10 mouse cellular contexts compared by ENCODE assay signal in the genomic region with DNA sequence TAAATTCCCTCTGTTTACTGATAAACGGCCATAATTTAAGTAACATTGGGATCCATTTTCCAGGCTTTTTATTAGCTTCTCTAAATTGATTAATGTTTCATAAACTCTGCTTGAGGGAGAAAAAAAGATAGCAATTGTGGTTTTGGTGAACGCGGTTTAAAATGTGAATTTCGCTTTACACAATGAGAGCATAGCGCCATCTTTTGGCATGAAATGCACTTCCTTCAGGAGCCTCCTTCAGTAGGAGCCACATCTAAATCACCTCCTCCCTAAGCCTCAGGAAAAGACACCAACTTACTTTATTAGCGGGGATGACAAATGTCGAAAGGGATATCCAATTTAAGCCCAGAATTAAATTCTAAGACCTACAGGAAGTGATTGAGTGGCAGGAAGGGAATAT.
DNase-seq lines count a peak whose midpoint lies in the region; ATAC-seq and TF ChIP-seq lines count a peak whose summit lies in the region.
"Had no signal": no experiment of that assay in that cellular context is flagged by ENCODE, and none has a peak within 500 bp of the region (broad histone marks: within the 10 kb centered on the region; RNA-seq: fewer than 3 reads in every experiment).

No protein-coding gene starts in this region.

- H3K9ac ChIP-seq in midbrain, embryonic 14.5 days (replicated peaks; ENCODE audit: low read length), result no peak overlapping the region
- H3K9ac ChIP-seq in midbrain, embryonic 13.5 days (replicated peaks), result no peak overlapping the region
- H3K9ac ChIP-seq in heart, embryonic 11.5 days (ENCODE audit: low read depth, low read length), result no peak overlapping the region
- H3K9ac ChIP-seq: liver, embryonic 13.5 days had no signal

- no peaks in the 10 kb centered on the region for H3K27me3 ChIP-seq in midbrain, embryonic 14.5 days (ENCODE audit: control insufficient read depth, insufficient read depth, low read length)
- H3K27me3 ChIP-seq in midbrain, embryonic 13.5 days, result no peaks in the 10 kb centered on the region
- H3K27me3 ChIP-seq in heart, embryonic 11.5 days (ENCODE audit: control insufficient read depth, insufficient read depth, low read length), result no peaks in the 10 kb centered on the region
- H3K27me3 ChIP-seq: liver, embryonic 13.5 days had no signal

- no peaks in the 10 kb centered on the region for H3K4me1 ChIP-seq in midbrain, embryonic 14.5 days (ENCODE audit: control insufficient read depth, insufficient read depth, low read length)
- no peaks in the 10 kb centered on the region for H3K4me1 ChIP-seq in midbrain, embryonic 13.5 days (replicated peaks)
- H3K4me1 ChIP-seq in heart, embryonic 11.5 days (ENCODE audit: control insufficient read depth, insufficient read depth, low read length), result no peaks in the 10 kb centered on the region
- H3K4me1 ChIP-seq: liver, embryonic 13.5 days had no signal

- no peak for ATAC-seq in midbrain, embryonic 14.5 days (ENCODE audit: low FRiP score, low TSS enrichment)
- no peak for ATAC-seq in midbrain, embryonic 13.5 days
- no peak for ATAC-seq in heart, embryonic 11.5 days (replicated peaks; ENCODE audit: insufficient number of reproducible peaks, low FRiP score, low TSS enrichment)

- peak; percentile 55 to 67 for DNase-seq in cerebellum, postnatal 10 days
- DNase-seq in cerebellum, adult 11 months, result no peak
- DNase-seq in midbrain, embryonic 14.5 days, result peak; percentile 89
- DNase-seq in layer of hippocampus, adult 2 months (ENCODE audit: low spot score in 2 of 2), result peak; percentile 23 to 48
- peak; percentile 23 for DNase-seq in right cerebral cortex, postnatal 25 days
- no peak for DNase-seq in gastrocnemius, postnatal 4 days (ENCODE audit: low spot score in 2 of 2)
- DNase-seq: liver, embryonic 13.5 days had no signal

- H3K36me3 ChIP-seq in midbrain, embryonic 14.5 days (ENCODE audit: control insufficient read depth, insufficient read depth, low read length), result no peaks in the 10 kb centered on the region
- H3K36me3 ChIP-seq in midbrain, embryonic 13.5 days, result no peaks in the 10 kb centered on the region
- H3K36me3 ChIP-seq in heart, embryonic 11.5 days (ENCODE audit: control insufficient read depth, insufficient read depth, low read length), result no peaks in the 10 kb centered on the region
- H3K36me3 ChIP-seq: G1E; liver, embryonic 13.5 days had no signal

- no peak overlapping the region for H3K27ac ChIP-seq in midbrain, embryonic 14.5 days (replicated peaks; ENCODE audit: low read depth, low read length)
- no peak overlapping the region for H3K27ac ChIP-seq in midbrain, embryonic 13.5 days
- no peak overlapping the region for H3K27ac ChIP-seq in layer of hippocampus, adult 2 months
- no peak overlapping the region for H3K27ac ChIP-seq in heart, embryonic 11.5 days (ENCODE audit: low read depth, low read length)
- H3K27ac ChIP-seq: liver, embryonic 13.5 days had no signal

- H3K4me3 ChIP-seq in midbrain, embryonic 14.5 days (replicated peaks; ENCODE audit: low read depth, low read length), result no peak overlapping the region
- no peak overlapping the region for H3K4me3 ChIP-seq in midbrain, embryonic 13.5 days (replicated peaks)
- H3K4me3 ChIP-seq in layer of hippocampus, adult 2 months, result no peak overlapping the region
- H3K4me3 ChIP-seq in heart, embryonic 11.5 days (ENCODE audit: low read depth, low read length), result no peak overlapping the region
- H3K4me3 ChIP-seq: liver, embryonic 13.5 days had no signal

- WGBS in midbrain, embryonic 14.5 days, result 24% methylated on average over 7 of the region's 7 CpGs
- 27% methylated on average over 7 of the region's 7 CpGs for WGBS in midbrain, embryonic 13.5 days
- 30% methylated on average over 7 of the region's 7 CpGs for WGBS in heart, embryonic 11.5 days (ENCODE audit: insufficient replicate concordance)

- peak; percentile 86 for TF ChIP-seq CTCF in layer of hippocampus, adult 2 months (conservative IDR thresholded peaks at IDR 0.05)

- no peaks in the 10 kb centered on the region for H3K9me3 ChIP-seq in midbrain, embryonic 14.5 days (ENCODE audit: control insufficient read depth, low read length)
- H3K9me3 ChIP-seq in midbrain, embryonic 13.5 days, result no peaks in the 10 kb centered on the region
- H3K9me3 ChIP-seq in heart, embryonic 11.5 days (replicated peaks; ENCODE audit: control insufficient read depth, low read length), result no peaks in the 10 kb centered on the region
- H3K9me3 ChIP-seq: G1E; liver, embryonic 13.5 days had no signal

- H3K4me2 ChIP-seq in midbrain, embryonic 14.5 days (ENCODE audit: low read length), result no peak overlapping the region
- no peak overlapping the region for H3K4me2 ChIP-seq in midbrain, embryonic 13.5 days (replicated peaks)
- no peak overlapping the region for H3K4me2 ChIP-seq in heart, embryonic 11.5 days
- H3K4me2 ChIP-seq: liver, embryonic 13.5 days had no signal

Comparison
In these comparisons a context has a peak if more than half of its experiments do, and no peak if none do; other contexts are left out.
1. DNase-seq: peak in cerebellum, postnatal 10 days (2 of 2), midbrain, embryonic 14.5 days (single experiment), layer of hippocampus, adult 2 months (2 of 2) and right cerebral cortex, postnatal 25 days (single experiment); none in cerebellum, adult 11 months (single experiment) and gastrocnemius, postnatal 4 days (0 of 2).